Mouse (Mus musculus) thymus, postnatal 0 days (tissue): ENCODE measurements around the gene Gm266. TPM values are rescaled to one million over a fixed set of nuclear protein-coding genes. Genes with fewer than 3 reads are reported as not detected.

Experiments used
- DNase-seq: peaks from one replicate; pipeline ENCODE4 v3.0.0-alpha.2; 2015; ENCODE audit warnings: low spot score
- polyA plus RNA-seq: library from polyadenylated mRNA; unstranded; fragments of >200 nt; fragmentation: Nextera tagmentation; extraction: Ambion mirVana; gene quantifications from 2 replicates; pipeline ENCODE4 v1.2.1, GENCODE M21; 2015

The Gm266 gene
- polyA plus RNA-seq, 1 experiment from 2014 or later: 20.6 TPM

- no peak for DNase-seq
Measured at GRCm38 (mm10) chr12:111454543-111455280, 30.9 kb downstream of the Gm266 start.

- no peak for DNase-seq
Measured at GRCm38 (mm10) chr12:111454021-111454420, 31.6 kb downstream of the Gm266 start.

GRCm38 (mm10) chr12:111451561-111451960 is 34.1 kb downstream of the Gm266 start:
- DNase-seq: no peak

GRCm38 (mm10) chr12:111450359-111450758 is 35.3 kb downstream of the Gm266 start:
- DNase-seq: no peak

GRCm38 (mm10) chr12:111448931-111449705 is 36.5 kb downstream of the Gm266 start:
- no peak for DNase-seq

GRCm38 (mm10) chr12:111447898-111448760 is 37.5 kb downstream of the Gm266 start:
- no peak for DNase-seq

GRCm38 (mm10) chr12:111447350-111447749 is 38.3 kb downstream of the Gm266 start:
- no peak for DNase-seq

- DNase-seq: no peak
Measured at GRCm38 (mm10) chr12:111446745-111447144, 38.9 kb downstream of the Gm266 start.

- no peak for DNase-seq
Measured at GRCm38 (mm10) chr12:111445890-111446613, 39.6 kb downstream of the Gm266 start.

- no peak for DNase-seq
Measured at GRCm38 (mm10) chr12:111445161-111445889, 40.3 kb downstream of the Gm266 start.

- DNase-seq: no peak
Measured at GRCm38 (mm10) chr12:111443921-111444831, 41.4 kb downstream of the Gm266 start.

- DNase-seq: no peak
Measured at GRCm38 (mm10) chr12:111443011-111443870, 42.4 kb downstream of the Gm266 start.

- no peak for DNase-seq
Measured at GRCm38 (mm10) chr12:111442309-111443010, 43.2 kb downstream of the Gm266 start, which contains the start of gene Tnfaip2. TSS of gene Tnfaip2 (plus strand) at chr12:111442469.

GRCm38 (mm10) chr12:111441523-111441922 is 44.1 kb downstream of the Gm266 start:
- DNase-seq: no peak

- DNase-seq: no peak
Measured at GRCm38 (mm10) chr12:111440701-111441373, 44.8 kb downstream of the Gm266 start.

- no peak for DNase-seq
Measured at GRCm38 (mm10) chr12:111438850-111439249, 46.8 kb downstream of the Gm266 start.
